22 mouse cellular contexts compared by ENCODE assay signal in genomic region chr19:19089427-19089826, GRCm38 (mm10). TPM values are rescaled to one million over a fixed set of nuclear protein-coding genes. Genes with fewer than 3 reads are reported as not detected.
"Had no signal": no experiment of that assay in that cellular context is flagged by ENCODE, and none has a peak within 500 bp of the region (broad histone marks: within the 10 kb centered on the region; RNA-seq: fewer than 3 reads in every experiment).

No protein-coding gene starts in this region.

- DNase-seq: liver, embryonic 13.5 days; liver, postnatal 0 days; lung, adult 2 months; lung, postnatal 14 days; lung, postnatal 36 days; midbrain, embryonic 14.5 days; right cerebral cortex, adult 18-20 months; right cerebral cortex, postnatal 25 days; right cerebral cortex, postnatal 4 days; spleen, adult 18-20 months; thymus, adult 18-20 months; thymus, postnatal 14 days; thymus, postnatal 36 days had no signal

- H3K9me3 ChIP-seq: liver, embryonic 13.5 days; liver, embryonic 15.5 days; lung, embryonic 15.5 days; midbrain, embryonic 12.5 days; neural tube, embryonic 12.5 days had no signal

- ATAC-seq: liver, postnatal 0 days; lung, postnatal 0 days had no signal

- H3K9ac ChIP-seq: liver, embryonic 13.5 days; liver, embryonic 15.5 days; liver, postnatal 0 days; lung, embryonic 15.5 days; midbrain, embryonic 12.5 days; neural tube, embryonic 12.5 days had no signal

- H3K27me3 ChIP-seq: liver, embryonic 13.5 days; liver, embryonic 15.5 days; lung, embryonic 15.5 days; megakaryocyte, embryonic 14.5 days; midbrain, embryonic 12.5 days; neural tube, embryonic 12.5 days had no signal

- H3K4me3 ChIP-seq: liver, embryonic 13.5 days; liver, embryonic 15.5 days; lung, embryonic 15.5 days; megakaryocyte, embryonic 14.5 days; midbrain, embryonic 12.5 days; neural tube, embryonic 12.5 days had no signal

- H3K4me2 ChIP-seq: liver, embryonic 13.5 days; liver, embryonic 15.5 days; lung, embryonic 15.5 days; midbrain, embryonic 12.5 days; neural tube, embryonic 12.5 days had no signal

- H3K4me1 ChIP-seq: liver, embryonic 13.5 days; liver, embryonic 15.5 days; lung, embryonic 15.5 days; megakaryocyte, embryonic 14.5 days; midbrain, embryonic 12.5 days; neural tube, embryonic 12.5 days had no signal

- H3K27ac ChIP-seq: liver, embryonic 13.5 days; liver, embryonic 15.5 days; lung, embryonic 15.5 days; macrophage; midbrain, embryonic 12.5 days; neural tube, embryonic 12.5 days had no signal

- H3K36me3 ChIP-seq: liver, embryonic 13.5 days; liver, embryonic 15.5 days; lung, embryonic 15.5 days; midbrain, embryonic 12.5 days; neural tube, embryonic 12.5 days had no signal

RNA-seq across cellular contexts. Expression of gene Rorb, which starts 21.6 kb away (rescaled TPM):
- total RNA-seq: megakaryocyte progenitor cell, adult 5-6 weeks; monocyte, adult 5-6 weeks had no signal
- polyA plus RNA-seq: liver, postnatal 0 days; macrophage had no signal
